Mouse (Mus musculus) cerebellum, adult 2 months (tissue): ENCODE data around the gene Ints11.

ENCODE experiments used
- CTCF ChIP-seq: fragments of 200-500 bp; IDR thresholded peaks from 2 replicates; pipeline ENCODE4 v1.5.1; 2011; ENCODE audit warnings: low read depth, mild to moderate bottlenecking, control low read depth, low read length, moderate library complexity, borderline replicate concordance; ENCODE audit not compliant: insufficient read depth
- POLR2A ChIP-seq: fragments of 200-500 bp; IDR thresholded peaks from 2 replicates; pipeline ENCODE4 v1.6.1; 2011; ENCODE audit warnings: low read length, control low read depth, borderline replicate concordance; ENCODE audit not compliant: insufficient read depth

DNA sequence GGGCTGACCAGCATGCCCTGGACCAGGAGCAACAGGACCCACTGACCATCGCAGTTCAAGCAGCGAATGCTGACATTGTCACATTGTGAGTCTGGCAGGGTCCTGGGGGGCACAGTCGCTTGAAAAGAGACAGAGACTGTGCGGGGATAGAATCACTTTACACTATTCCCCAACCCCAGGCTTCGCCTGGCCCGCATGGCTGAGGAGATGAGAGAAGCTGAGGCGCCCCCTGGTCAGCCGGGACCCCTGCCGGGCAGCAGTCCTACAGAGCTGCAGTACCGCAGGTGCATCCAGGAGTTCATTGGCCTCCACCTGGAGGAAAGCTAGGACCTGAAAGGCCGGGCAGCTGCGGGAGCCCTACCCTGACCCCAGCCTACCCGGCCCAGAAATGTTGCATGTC lies 36.3 kb downstream of the Ints11 start:
- TF ChIP-seq POLR2A, result no peak
- TF ChIP-seq CTCF, result no peak
